Mouse (Mus musculus): ENCODE measurements around the gene Cryaa. TPM values are rescaled to one million over a fixed set of nuclear protein-coding genes. Genes with fewer than 3 reads are reported as not detected.

Cryaa gene
- polyA plus RNA-seq, 1 experiment = not detected

DNA sequence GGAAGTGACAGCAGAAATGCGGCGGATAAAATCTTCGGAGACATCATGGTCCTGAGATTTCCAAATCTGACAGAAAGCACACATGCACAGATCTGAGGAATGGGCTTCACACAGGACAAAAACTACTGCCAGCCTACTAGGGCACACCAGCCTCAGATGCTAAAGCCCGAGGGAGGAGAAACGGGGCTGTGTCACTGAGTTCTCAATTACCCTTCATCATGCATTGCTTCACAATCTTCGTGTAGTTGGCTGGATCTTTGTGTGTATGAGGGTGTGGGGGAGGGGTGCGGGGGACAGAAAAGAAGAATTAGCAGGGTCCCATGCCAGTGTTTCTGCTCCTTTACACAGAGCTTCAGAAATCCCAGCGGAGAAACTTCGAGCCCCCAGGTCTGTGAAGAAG is 36.1 kb downstream of the Cryaa start:
- Histone ChIP-seq H3K4me3 (ENCODE audit: insufficient read depth, low read depth, low read length) (no peak overlapping the region), H3K4me1 (ENCODE audit: control insufficient read depth, insufficient read depth, insufficient read length, low read length) (no peaks in the 10 kb centered on the region), H3K27ac (replicated peaks; ENCODE audit: low read depth, low read length) (no peak overlapping the region)

DNA sequence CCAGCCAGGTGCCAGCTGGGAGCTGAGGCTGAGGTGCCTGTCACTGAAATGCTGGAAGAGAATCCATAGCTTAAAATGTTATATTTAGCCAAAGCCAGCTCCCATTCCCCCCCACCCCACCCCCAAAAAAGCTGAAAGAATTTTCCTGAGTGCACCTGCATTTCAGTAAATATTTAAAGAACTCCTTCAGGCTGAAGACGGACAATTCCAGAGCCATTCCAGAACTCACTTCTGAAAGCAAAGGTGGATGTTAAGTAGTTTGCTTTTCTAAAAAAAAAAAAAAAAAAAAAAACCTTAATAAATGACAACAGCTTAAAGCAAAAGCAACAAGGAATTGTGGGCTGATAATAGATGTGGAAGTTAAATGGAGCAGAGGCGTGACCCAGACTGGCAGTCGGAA is 36.5 kb downstream of the Cryaa start:
- Histone ChIP-seq H3K27ac (replicated peaks; ENCODE audit: low read depth, low read length) (no peak overlapping the region), H3K4me1 (ENCODE audit: control insufficient read depth, insufficient read depth, insufficient read length, low read length) (no peaks in the 10 kb centered on the region), H3K4me3 (ENCODE audit: insufficient read depth, low read depth, low read length) (no peak overlapping the region)

DNA sequence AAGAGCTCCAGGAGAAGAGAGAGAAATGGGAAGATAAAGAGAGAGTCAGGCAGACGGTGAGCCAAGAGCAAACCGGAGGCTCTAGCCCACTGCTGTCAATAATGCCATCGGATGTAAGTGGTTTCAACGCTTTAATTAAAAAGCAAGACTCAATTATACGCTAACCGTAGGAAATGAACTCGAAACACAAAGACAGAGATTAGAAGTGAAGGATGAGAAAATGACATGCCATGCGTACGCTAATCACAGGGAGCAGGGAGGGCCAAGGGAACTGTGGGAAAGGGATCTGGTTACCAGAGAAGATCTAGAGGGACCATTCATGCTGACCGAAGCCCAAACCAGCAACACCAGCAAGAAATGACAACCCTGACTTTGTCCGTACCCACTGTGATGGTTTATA is 37.4 kb downstream of the Cryaa start:
- no peaks in the 10 kb centered on the region for H3K4me1 ChIP-seq (ENCODE audit: control insufficient read depth, insufficient read depth, insufficient read length, low read length)
- H3K27ac ChIP-seq (replicated peaks; ENCODE audit: low read depth, low read length) = no peak overlapping the region
- H3K4me3 ChIP-seq (ENCODE audit: insufficient read depth, low read depth, low read length) = no peak overlapping the region

DNA sequence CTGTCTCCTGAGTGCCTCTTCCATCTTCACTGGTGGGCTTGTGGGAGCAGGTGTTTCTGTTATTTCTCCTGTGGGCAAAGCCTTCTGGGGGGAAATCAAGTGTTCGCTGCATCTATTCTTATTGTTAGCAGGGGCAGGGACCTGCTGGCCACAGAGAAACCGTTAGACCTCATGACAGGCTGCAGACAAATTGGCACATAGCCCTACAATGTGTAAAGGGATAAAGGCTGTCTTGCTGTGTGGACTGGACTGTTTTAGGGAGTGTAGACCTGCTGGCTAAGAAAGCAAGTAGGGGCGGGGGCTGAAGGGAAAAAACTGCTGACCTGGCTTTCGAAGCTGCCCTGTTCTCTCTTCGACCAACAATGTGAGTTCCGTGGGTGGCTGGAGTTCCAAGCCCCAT is 44.0 kb downstream of the Cryaa start:
- H3K4me3 ChIP-seq (ENCODE audit: insufficient read depth, low read depth, low read length) = no peak overlapping the region
- no peaks in the 10 kb centered on the region for H3K4me1 ChIP-seq (ENCODE audit: control insufficient read depth, insufficient read depth, insufficient read length, low read length)
- H3K27ac ChIP-seq (replicated peaks; ENCODE audit: low read depth, low read length) = no peak overlapping the region

- Histone ChIP-seq H3K4me1 (ENCODE audit: control insufficient read depth, insufficient read depth, insufficient read length, low read length) (peaks cover 15% of the 10 kb centered on the region), H3K27ac (replicated peaks; ENCODE audit: low read depth, low read length) (no peak overlapping the region), H3K4me3 (ENCODE audit: insufficient read depth, low read depth, low read length) (no peak overlapping the region)
Measured at GRCm38 (mm10) chr17:31725366-31725765, 47.8 kb downstream of the Cryaa start.

DNA sequence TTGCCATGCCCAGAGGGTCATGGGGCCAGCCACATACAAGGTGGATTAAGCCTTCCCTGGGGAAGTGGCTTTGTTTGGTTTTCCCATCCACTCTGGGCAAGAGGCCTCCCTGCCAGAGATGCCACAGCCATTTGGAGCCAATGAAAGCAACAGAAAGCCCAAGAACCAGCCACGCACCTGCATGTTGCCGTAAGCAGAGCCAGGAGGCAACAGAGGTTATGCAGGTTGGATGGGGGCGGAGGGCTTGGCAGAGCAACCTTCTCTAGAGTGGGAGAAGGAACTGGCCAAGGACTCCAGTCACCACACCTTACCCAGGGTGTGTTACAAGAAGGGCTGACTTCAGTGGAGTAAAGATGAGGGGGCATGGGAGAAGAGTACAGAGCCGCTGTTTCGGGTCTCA is 48.6 kb downstream of the Cryaa start:
- Histone ChIP-seq H3K27ac (replicated peaks; ENCODE audit: low read depth, low read length) (no peak overlapping the region), H3K4me1 (ENCODE audit: control insufficient read depth, insufficient read depth, insufficient read length, low read length) (peaks cover 15% of the 10 kb centered on the region), H3K4me3 (ENCODE audit: insufficient read depth, low read depth, low read length) (no peak overlapping the region)

DNA sequence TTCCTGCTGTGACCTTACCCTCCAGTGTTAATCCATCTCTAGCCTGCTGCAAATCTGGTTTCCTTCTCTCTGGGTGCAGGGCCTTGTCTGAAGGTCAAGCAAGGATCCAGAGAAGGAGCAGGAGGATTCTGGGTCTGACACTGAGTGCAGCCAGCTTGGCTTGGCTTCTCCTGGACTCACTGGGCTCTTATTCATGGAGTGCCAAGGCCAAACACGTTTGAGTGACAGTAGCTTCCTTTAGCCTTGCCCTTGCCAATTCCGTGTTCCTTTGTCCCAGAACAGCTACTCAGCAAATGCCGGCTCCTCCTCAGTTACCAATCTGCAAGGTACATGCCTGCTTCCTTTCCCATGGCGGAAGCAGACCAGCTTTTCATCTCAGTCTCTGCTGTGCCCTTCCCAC is 49.6 kb downstream of the Cryaa start:
- Histone ChIP-seq H3K27ac (replicated peaks; ENCODE audit: low read depth, low read length) (no peak overlapping the region), H3K4me3 (ENCODE audit: insufficient read depth, low read depth, low read length) (no peak overlapping the region), H3K4me1 (ENCODE audit: control insufficient read depth, insufficient read depth, insufficient read length, low read length) (peaks cover 15% of the 10 kb centered on the region)

GRCm38 (mm10) chr17:31728043-31728442 is 50.4 kb downstream of the Cryaa start:
- Histone ChIP-seq H3K27ac (replicated peaks; ENCODE audit: low read depth, low read length) (no peak overlapping the region), H3K4me3 (ENCODE audit: insufficient read depth, low read depth, low read length) (no peak overlapping the region), H3K4me1 (ENCODE audit: control insufficient read depth, insufficient read depth, insufficient read length, low read length) (peaks cover 15% of the 10 kb centered on the region)

DNA sequence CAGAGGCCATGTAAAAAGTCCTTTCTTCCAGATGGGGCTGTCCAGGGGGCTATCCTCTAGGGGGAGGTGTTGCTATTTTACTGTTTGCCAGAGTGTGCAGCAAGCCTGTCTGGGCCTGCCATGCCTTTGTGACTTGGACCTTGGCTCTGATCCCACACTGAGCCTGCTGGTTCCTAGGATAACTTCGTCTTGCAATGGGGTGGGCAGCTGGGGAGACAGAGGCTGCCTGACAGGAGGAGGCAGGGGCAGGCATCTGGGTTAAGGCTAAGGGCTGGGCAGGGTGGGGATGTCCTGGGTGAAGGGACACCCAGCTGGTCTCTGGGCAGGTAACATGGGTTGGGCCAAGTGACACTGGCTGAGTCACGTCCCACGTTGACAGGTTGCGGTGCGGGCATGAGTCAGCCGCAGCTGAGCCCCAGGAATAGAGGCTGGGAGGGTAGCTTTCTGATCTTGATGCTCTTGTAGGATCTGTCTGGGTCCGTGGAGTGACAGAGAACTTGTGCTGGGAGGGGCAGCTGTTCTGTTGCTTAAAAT is 51.4 kb downstream of the Cryaa start:
- H3K4me3 ChIP-seq (ENCODE audit: insufficient read depth, low read depth, low read length) = no peak overlapping the region
- no peak overlapping the region for H3K27ac ChIP-seq (replicated peaks; ENCODE audit: low read depth, low read length)
- H3K4me1 ChIP-seq (ENCODE audit: control insufficient read depth, insufficient read depth, insufficient read length, low read length) = peaks cover 15% of the 10 kb centered on the region

DNA sequence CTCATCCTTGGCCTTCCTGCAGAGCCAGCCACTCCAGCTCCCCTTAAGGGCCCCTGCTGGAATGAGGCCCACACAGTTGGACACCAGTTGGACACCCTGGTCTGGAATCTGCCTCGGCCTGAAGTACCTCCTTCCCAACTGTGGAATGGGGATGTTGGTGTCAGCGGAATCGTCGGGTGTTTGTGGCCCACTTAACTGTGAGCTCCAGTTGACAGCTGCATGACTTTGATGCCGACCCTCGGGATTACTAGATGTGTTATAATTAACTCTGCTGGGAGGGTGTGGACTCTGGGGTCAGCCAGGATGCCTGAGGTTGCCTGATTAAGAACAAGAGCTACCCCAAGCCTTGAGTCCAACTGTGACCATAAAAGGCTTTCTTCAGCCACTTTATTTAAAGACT is 53.4 kb downstream of the Cryaa start:
- peaks cover 15% of the 10 kb centered on the region for H3K4me1 ChIP-seq (ENCODE audit: control insufficient read depth, insufficient read depth, insufficient read length, low read length)
- H3K27ac ChIP-seq (replicated peaks; ENCODE audit: low read depth, low read length) = no peak overlapping the region
- no peak overlapping the region for H3K4me3 ChIP-seq (ENCODE audit: insufficient read depth, low read depth, low read length)

Other genes starting within 250 kb of the Cryaa start
- 7.0 and 15.9 TPM in 2 replicates for gene Wdr4, start 157.8 kb upstream of the Cryaa start, polyA plus RNA-seq (2012; ENCODE audit: insufficient read depth, insufficient read length, missing spikeins)
- gene Ndufv3, start 157.7 kb upstream of the Cryaa start, polyA plus RNA-seq (2012; ENCODE audit: insufficient read depth, insufficient read length, missing spikeins) = 1,109 and 1,394 TPM in 2 replicates
- 5.8 and 7.0 TPM in 2 replicates for gene Pknox1, start 113.1 kb upstream of the Cryaa start, polyA plus RNA-seq (2012; ENCODE audit: insufficient read depth, insufficient read length, missing spikeins)
- 1.1 TPM in 1 of 2 replicates, not detected in the other for gene Cbs, start 40.6 kb upstream of the Cryaa start, polyA plus RNA-seq (2012; ENCODE audit: insufficient read depth, insufficient read length, missing spikeins)
- gene U2af1, start 18.9 kb upstream of the Cryaa start, polyA plus RNA-seq (2012; ENCODE audit: insufficient read depth, insufficient read length, missing spikeins) = 49.0 and 55.5 TPM in 2 replicates
- 9.6 and 39.2 TPM in 2 replicates for gene Sik1, start 178.0 kb downstream of the Cryaa start, polyA plus RNA-seq (2012; ENCODE audit: insufficient read depth, insufficient read length, missing spikeins)